Mouse (Mus musculus) stomach, postnatal 0 days (tissue): ENCODE results near the gene Zfp831.

Source experiments
- CTCF ChIP-seq: IDR thresholded peaks from 2 replicates; pipeline ENCODE4 v1.5.1; 2016; ENCODE audit warnings: antibody characterized with exemption, low read depth, mild to moderate bottlenecking, moderate library complexity
- EP300 ChIP-seq: optimal IDR thresholded peaks from 2 replicates; pipeline ENCODE3; 2016; ENCODE audit warnings: antibody characterized with exemption

DNA sequence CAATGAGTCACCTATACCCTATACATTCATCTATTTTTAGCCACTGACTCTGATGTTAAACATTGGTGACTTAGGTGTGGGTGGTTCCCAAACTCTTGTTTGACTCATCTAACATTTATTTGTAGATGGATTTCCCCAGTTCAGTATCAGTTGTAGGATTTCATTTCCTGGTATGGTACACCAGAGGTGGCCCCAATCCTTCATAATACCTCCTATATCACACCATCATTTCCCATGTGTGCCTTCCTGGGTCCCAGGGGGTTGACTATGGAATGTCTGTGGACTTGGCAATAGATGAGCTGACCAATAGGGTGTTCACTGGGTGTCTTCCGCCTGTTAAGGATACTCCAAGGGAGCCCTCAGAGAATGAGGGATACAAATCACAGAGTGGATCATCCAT, 109.9 kb downstream of the Zfp831 start:
- TF ChIP-seq CTCF (no peak), EP300 (no peak)
